In the genomic region with DNA sequence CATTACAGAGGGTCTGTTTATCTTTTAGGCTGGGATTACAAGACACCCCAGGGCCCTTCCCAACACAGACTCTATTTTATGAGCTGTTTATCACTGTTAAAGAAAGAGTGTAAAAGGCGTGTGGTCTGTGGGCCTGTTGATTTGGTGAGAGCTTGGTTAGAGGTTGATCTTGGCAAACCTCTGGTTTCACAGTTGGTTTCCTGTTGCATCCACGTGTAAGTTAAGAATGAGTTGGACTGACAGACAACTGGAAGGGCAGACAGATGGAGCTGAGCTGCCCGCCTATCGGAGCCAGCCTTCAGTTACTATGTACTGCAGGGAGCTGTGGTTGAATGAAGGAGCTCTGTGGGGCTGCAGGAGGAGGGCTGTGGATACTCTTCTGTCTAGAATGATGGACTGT, we compare ENCODE assay signal across 23 mouse cellular contexts. TPM values are rescaled to one million over a fixed set of nuclear protein-coding genes. Genes with fewer than 3 reads are reported as not detected.
A peak's percentile ranks its signal among the peaks of the same experiment; 100 is the strongest.
DNase-seq lines count a peak whose midpoint lies in the region; ATAC-seq lines count a peak whose summit lies in the region.
"Had no signal": no experiment of that assay in that cellular context is flagged by ENCODE, and none has a peak within 500 bp of the region (broad histone marks: within the 10 kb centered on the region; RNA-seq: fewer than 3 reads in every experiment).

No protein-coding gene starts in this region.

- peak; percentile 62 for DNase-seq in 416B (ENCODE audit: low read depth)
- DNase-seq in CD4-positive helper T cell, adult 2 months (ENCODE audit: low read depth, low spot score), result peak; percentile 50
- no peak for DNase-seq in urinary bladder, adult 2 months (ENCODE audit: low spot score)
- no peak for DNase-seq in left cerebral cortex, postnatal 25 days (ENCODE audit: low spot score in 2 of 2)
- no peak for DNase-seq in right cerebral cortex, postnatal 10 days (ENCODE audit: low spot score in 2 of 2)
- DNase-seq: adrenal gland, adult 2 months; adrenal gland, postnatal 36 days; cerebellum, adult 18-20 months; cerebellum, postnatal 10 days; forebrain, postnatal 0 days; gastrocnemius, postnatal 10 days; heart, adult 11 months; kidney, adult 11 months; kidney, postnatal 14 days; layer of hippocampus, adult 9-11 months; lung, embryonic 14.5 days; lung, postnatal 14 days; right cerebral cortex, adult 18-20 months; thymus, adult 2 months had no signal

- intact Hi-C loops in left cerebral cortex, postnatal 25 days (cut with DNase I), result no loop called here

- ATAC-seq in common myeloid progenitor, adult 5-6 weeks (replicated peaks; ENCODE audit: low read depth, poor library complexity, severe bottlenecking), result peak; percentile 50
- peak; percentile 48 for ATAC-seq in megakaryocyte-erythroid progenitor cell, adult 5-6 weeks (replicated peaks; ENCODE audit: low FRiP score, low TSS enrichment, poor library complexity, severe bottlenecking)
- ATAC-seq: activated CD4-positive, CD25-positive, alpha-beta regulatory T cell, adult 4 months; forebrain, postnatal 0 days; midbrain, embryonic 13.5 days had no signal

RNA-seq across cellular contexts. Expression of a gene that starts 19.8 kb away (rescaled TPM):
- total RNA-seq in common myeloid progenitor, adult 5-6 weeks (2017), result 36.7 and 39.4 TPM in 2 replicates
- total RNA-seq in megakaryocyte-erythroid progenitor cell, adult 5-6 weeks (2014; fragmentation: Nextera tagmentation), result 45.8 and 55.6 TPM in 2 replicates
- 26.8 and 32.7 TPM in 2 replicates for total RNA-seq in megakaryocyte-erythroid progenitor cell, adult 5-6 weeks (2017)
- polyA plus RNA-seq in urinary bladder, adult 2 months (2012; rRNA removed), result 66.1 and 77.6 TPM in 2 replicates
- 10 to 100 TPM; 57.6 to 63.5 TPM for total RNA-seq in left cerebral cortex, postnatal 25 days (2021)

RNA-seq across cellular contexts. Expression of a gene that starts 39.4 kb away (rescaled TPM):
- total RNA-seq in common myeloid progenitor, adult 5-6 weeks (2017), result not detected in 2 replicates
- total RNA-seq in megakaryocyte-erythroid progenitor cell, adult 5-6 weeks (2014; fragmentation: Nextera tagmentation), result not detected in 2 replicates
- total RNA-seq in megakaryocyte-erythroid progenitor cell, adult 5-6 weeks (2017), result not detected in 2 replicates
- 19.1 and 24.0 TPM in 2 replicates for polyA plus RNA-seq in urinary bladder, adult 2 months (2012; rRNA removed)
- 10 to 100 TPM; 42.4 to 46.6 TPM for total RNA-seq in left cerebral cortex, postnatal 25 days (2021)
- polyA plus RNA-seq: activated CD4-positive, CD25-positive, alpha-beta regulatory T cell, adult 4 months had no signal

RNA-seq across cellular contexts. Expression of a gene that starts 45.7 kb away (rescaled TPM):
- 27.1 and 38.1 TPM in 2 replicates for total RNA-seq in common myeloid progenitor, adult 5-6 weeks (2017)
- total RNA-seq in megakaryocyte-erythroid progenitor cell, adult 5-6 weeks (2014; fragmentation: Nextera tagmentation), result 7.3 and 16.1 TPM in 2 replicates
- 5.4 and 8.6 TPM in 2 replicates for total RNA-seq in megakaryocyte-erythroid progenitor cell, adult 5-6 weeks (2017)
- polyA plus RNA-seq in urinary bladder, adult 2 months (2012; rRNA removed), result 10.1 and 12.6 TPM in 2 replicates
- 1 to 10 TPM in 1 of 2 experiments, under 1 TPM in 1; 0.32 to 1.3 TPM for total RNA-seq in left cerebral cortex, postnatal 25 days (2021)

RNA-seq across cellular contexts. Expression of a gene that starts 59.4 kb away (rescaled TPM):
- 33.6 and 73.2 TPM in 2 replicates for total RNA-seq in common myeloid progenitor, adult 5-6 weeks (2017)
- 113 and 130 TPM in 2 replicates for total RNA-seq in megakaryocyte-erythroid progenitor cell, adult 5-6 weeks (2014; fragmentation: Nextera tagmentation)
- total RNA-seq in megakaryocyte-erythroid progenitor cell, adult 5-6 weeks (2017), result 27.5 and 51.5 TPM in 2 replicates
- polyA plus RNA-seq in urinary bladder, adult 2 months (2012; rRNA removed), result 41.5 and 50.3 TPM in 2 replicates
- total RNA-seq in left cerebral cortex, postnatal 25 days (2021), result 10 to 100 TPM; 47.0 to 49.6 TPM

Comparison
In these comparisons a context has a peak if more than half of its experiments do, and no peak if none do; other contexts are left out.
1. DNase-seq: peak in 416B (single experiment) and CD4-positive helper T cell, adult 2 months (single experiment); none in urinary bladder, adult 2 months (single experiment), left cerebral cortex, postnatal 25 days (0 of 2) and right cerebral cortex, postnatal 10 days (0 of 2).
2. RNA of a gene that starts 39.4 kb away (total RNA-seq): 42.4 to 46.6 TPM in left cerebral cortex, postnatal 25 days; not detected in common myeloid progenitor, adult 5-6 weeks and not detected in megakaryocyte-erythroid progenitor cell, adult 5-6 weeks; every median in the first group is over 10 times any median in the second.